Mouse (Mus musculus) liver, embryonic 15.5 days (tissue): ENCODE results near the gene Ptprcap. TPM values are rescaled to one million over a fixed set of nuclear protein-coding genes. Genes with fewer than 3 reads are reported as not detected.

Source experiments
- ATAC-seq: fragments of 200-750 bp; cut with Nextera tagmentation; 2 replicates; pipeline ENCODE4 v1.8.0; 2017; ENCODE audit warnings: moderate number of reproducible peaks, mild to moderate bottlenecking, moderate library complexity; ENCODE audit not compliant: insufficient read depth
- H3K27ac ChIP-seq: fragments of 300-500 bp; sonication (generic); replicated peaks from 2 replicates; pipeline ENCODE4 v1.5.1; 2015; ENCODE audit warnings: mild to moderate bottlenecking, inconsistent platforms
- H3K27me3 ChIP-seq: fragments of 300-500 bp; sonication (generic); 2 replicates; pipeline ENCODE4 v1.6.1; 2015; ENCODE audit warnings: mild to moderate bottlenecking, inconsistent platforms
- H3K36me3 ChIP-seq: fragments of 300-500 bp; sonication (generic); replicated peaks from 2 replicates; pipeline ENCODE4 v1.6.1; 2015; ENCODE audit warnings: moderate library complexity, mild to moderate bottlenecking, inconsistent platforms
- H3K4me1 ChIP-seq: fragments of 300-500 bp; sonication (generic); replicated peaks from 2 replicates; pipeline ENCODE4 v1.6.1; 2015; ENCODE audit warnings: inconsistent platforms
- H3K4me2 ChIP-seq: fragments of 300-500 bp; sonication (generic); 2 replicates; pipeline ENCODE4 v1.6.1; 2015; ENCODE audit warnings: moderate library complexity, mild to moderate bottlenecking, inconsistent platforms
- H3K4me3 ChIP-seq: fragments of 300-500 bp; sonication (generic); replicated peaks from 2 replicates; pipeline ENCODE4 v1.5.1; 2015; ENCODE audit warnings: mild to moderate bottlenecking, inconsistent platforms
- H3K9ac ChIP-seq: fragments of 300-500 bp; sonication (generic); 2 replicates; pipeline ENCODE4 v1.6.1; 2015; ENCODE audit warnings: moderate library complexity, mild to moderate bottlenecking, inconsistent platforms
- H3K9me3 ChIP-seq: fragments of 300-500 bp; sonication (generic); replicated peaks from 2 replicates; pipeline ENCODE4 v1.6.1; 2016; ENCODE audit warnings: inconsistent platforms
- WGBS: fragments of 180-500 bp; shearing (Covaris S2); methylation state at CpG from one replicate; pipeline ENCODE4 v1.1.7; 2015; ENCODE audit warnings: mixed read lengths; ENCODE audit not compliant: insufficient replicate concordance; 5-methylcytosine and 5-hydroxymethylcytosine counted together
- polyA plus RNA-seq: library from polyadenylated mRNA; unstranded; fragments of >200 nt; fragmentation: Nextera tagmentation; extraction: Ambion mirVana; gene quantifications from 2 replicates; pipeline ENCODE4 v1.2.1, GENCODE M21; 2015

Gene Ptprcap
- polyA plus RNA-seq, 1 experiment from 2014 or later: 15.6 TPM

GRCm38 (mm10) chr19:4191528-4192250 lies 38.3 kb downstream of the Ptprcap start, which contains the start of gene Ppp1ca:
TSS of gene Ppp1ca (plus strand) at chr19:4192065.
- 2% methylated on average over 42 of the region's 47 CpGs for WGBS
- ATAC-seq: peak; percentile 93
- Histone ChIP-seq H3K4me1 (peaks cover 61% of the 10 kb centered on the region), H3K4me2 (peak within 1 kb of the TSS; percentile 88), H3K4me3 (peak within 1 kb of the TSS; percentile 86), H3K27me3 (no peaks in the 10 kb centered on the region), H3K9me3 (no peaks in the 10 kb centered on the region), H3K9ac (peak within 1 kb of the TSS; percentile 92), H3K27ac (peak within 1 kb of the TSS; percentile 87), H3K36me3 (peaks cover 38% of the 10 kb centered on the region)

- H3K9me3 ChIP-seq: no peaks in the 10 kb centered on the region
- peaks cover 46% of the 10 kb centered on the region for H3K36me3 ChIP-seq
- peak overlapping the region; percentile 92 for H3K9ac ChIP-seq
- H3K4me3 ChIP-seq: peak overlapping the region; percentile 86
- peak overlapping the region; percentile 87 for H3K27ac ChIP-seq
- ATAC-seq: peak; percentile 60
- peaks cover 69% of the 10 kb centered on the region for H3K4me1 ChIP-seq
- peak overlapping the region; percentile 88 for H3K4me2 ChIP-seq
- H3K27me3 ChIP-seq: no peaks in the 10 kb centered on the region
- WGBS: under 1% methylated on average over 44 of the region's 52 CpGs
Measured at GRCm38 (mm10) chr19:4192251-4192985, 39.0 kb downstream of the Ptprcap start.

DNA sequence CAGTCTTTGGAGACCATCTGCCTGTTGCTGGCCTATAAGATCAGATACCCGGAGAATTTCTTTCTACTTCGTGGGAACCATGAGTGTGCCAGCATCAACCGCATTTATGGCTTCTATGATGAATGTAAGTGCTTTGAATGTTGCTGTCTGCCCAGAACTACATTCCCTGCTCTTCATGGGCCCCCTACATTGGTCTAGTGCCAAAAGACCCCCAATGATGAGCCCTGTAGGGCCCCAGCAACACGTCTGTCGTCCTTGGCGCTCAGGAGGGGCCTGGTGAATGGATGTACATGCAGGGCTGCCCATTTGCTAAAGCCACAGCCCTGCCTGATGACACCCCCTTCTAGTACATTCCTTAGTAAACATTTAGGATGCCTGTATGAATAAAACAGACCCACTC lies 39.7 kb downstream of the Ptprcap start:
- Histone ChIP-seq H3K9ac (peak overlapping the region; percentile 92), H3K27me3 (no peaks in the 10 kb centered on the region), H3K4me1 (peaks cover 71% of the 10 kb centered on the region), H3K4me3 (peak overlapping the region; percentile 86), H3K4me2 (peak overlapping the region; percentile 88), H3K27ac (peak overlapping the region; percentile 87), H3K9me3 (no peaks in the 10 kb centered on the region), H3K36me3 (peaks cover 53% of the 10 kb centered on the region)
- WGBS: 46% methylated on average over 6 of the region's 6 CpGs
- no peak for ATAC-seq

DNA sequence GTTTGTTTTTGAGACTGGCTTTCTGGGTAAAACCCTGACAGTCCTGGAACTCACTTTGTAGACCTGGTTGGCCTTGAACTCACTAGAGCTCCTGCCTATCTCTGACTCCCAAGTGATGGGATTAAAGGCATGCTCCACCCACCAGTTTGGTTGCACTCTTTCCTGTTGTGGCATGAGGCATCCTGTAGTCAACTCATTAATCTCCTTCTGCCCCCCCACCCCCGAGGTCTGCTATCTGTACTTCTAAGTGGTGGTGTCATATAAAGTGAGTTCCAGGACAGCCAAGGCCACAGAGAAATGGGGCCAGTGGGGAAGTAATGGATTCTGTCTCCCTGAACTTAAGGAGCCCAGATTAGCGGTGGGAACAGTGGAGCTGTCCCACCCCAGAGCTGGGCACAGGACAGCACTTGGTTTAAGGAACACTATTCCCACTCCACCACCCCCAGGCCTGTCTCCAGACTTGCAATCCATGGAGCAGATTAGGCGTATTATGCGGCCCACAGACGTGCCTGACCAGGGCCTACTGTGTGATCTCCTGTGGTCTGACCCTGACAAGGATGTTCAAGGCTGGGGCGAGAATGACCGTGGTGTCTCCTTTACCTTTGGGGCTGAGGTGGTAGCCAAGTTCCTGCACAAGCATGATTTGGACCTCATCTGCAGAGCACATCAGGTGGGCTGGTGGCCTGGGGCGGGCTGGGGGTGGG lies 40.8 kb downstream of the Ptprcap start:
- H3K4me2 ChIP-seq: peak overlapping the region; percentile 88; the same call in 1 of the 2 replicates

DNA sequence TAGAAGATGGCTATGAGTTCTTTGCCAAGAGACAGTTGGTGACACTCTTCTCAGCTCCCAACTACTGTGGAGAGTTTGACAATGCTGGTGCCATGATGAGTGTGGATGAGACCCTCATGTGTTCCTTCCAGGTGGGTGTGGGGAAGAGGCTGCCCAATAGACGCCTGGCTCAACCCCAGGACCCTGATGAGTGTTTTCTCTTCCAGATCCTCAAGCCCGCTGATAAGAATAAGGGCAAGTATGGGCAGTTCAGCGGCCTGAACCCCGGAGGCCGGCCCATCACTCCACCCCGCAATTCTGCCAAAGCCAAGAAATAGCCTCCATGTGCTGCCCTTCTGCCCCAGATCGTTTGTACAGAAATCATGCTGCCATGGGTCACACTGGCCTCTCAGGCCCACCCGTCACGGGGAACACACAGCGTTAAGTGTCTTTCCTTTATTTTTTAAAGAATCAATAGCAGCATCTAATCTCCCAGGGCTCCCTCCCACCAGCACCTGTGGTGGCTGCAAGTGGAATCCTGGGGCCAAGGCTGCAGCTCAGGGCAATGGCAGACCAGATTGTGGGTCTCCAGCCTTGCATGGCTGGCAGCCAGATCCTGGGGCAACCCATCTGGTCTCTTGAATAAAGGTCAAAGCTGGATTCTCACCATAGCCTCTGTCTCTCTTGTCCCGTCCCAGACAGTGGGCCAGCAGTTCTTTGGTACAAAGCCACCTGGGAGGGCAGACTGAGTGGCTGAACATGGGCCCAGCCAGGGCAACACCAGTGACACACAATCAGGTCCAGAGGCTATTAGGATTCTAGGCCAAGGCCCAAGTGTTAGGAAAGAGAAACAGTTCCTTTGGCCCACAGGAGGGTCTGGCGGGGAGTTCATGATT lies 41.6 kb downstream of the Ptprcap start:
- no peak overlapping the region for H3K4me2 ChIP-seq
- 0 out of 2 replicates have a peak overlapping the region, but pooled peaks have one; percentile 14 for H3K27ac ChIP-seq
- WGBS: 75% methylated on average over 12 of the region's 12 CpGs
- H3K36me3 ChIP-seq: peaks cover 72% of the 10 kb centered on the region
- H3K27me3 ChIP-seq: no peaks in the 10 kb centered on the region
- no peaks in the 10 kb centered on the region for H3K9me3 ChIP-seq
- H3K4me3 ChIP-seq: no peak overlapping the region
- ATAC-seq: no peak
- no peak overlapping the region for H3K9ac ChIP-seq
- peaks cover 89% of the 10 kb centered on the region for H3K4me1 ChIP-seq

More for the DNA sequence above, 40.8 kb downstream of the Ptprcap start:
- Histone ChIP-seq H3K36me3 (peaks cover 63% of the 10 kb centered on the region), H3K4me1 (peaks cover 80% of the 10 kb centered on the region), H3K9me3 (no peaks in the 10 kb centered on the region), H3K4me3 (no peak overlapping the region; the same call in 1 of the 2 replicates), H3K9ac (no peak overlapping the region), H3K27me3 (no peaks in the 10 kb centered on the region), H3K27ac (no peak overlapping the region; the same call in 1 of the 2 replicates)
- WGBS: 68% methylated on average over 8 of the region's 8 CpGs
- no peak for ATAC-seq

- H3K4me3 ChIP-seq: no peak overlapping the region
- ATAC-seq: no peak
- no peak overlapping the region for H3K4me2 ChIP-seq
- peaks cover 91% of the 10 kb centered on the region for H3K4me1 ChIP-seq
- no peaks in the 10 kb centered on the region for H3K9me3 ChIP-seq
- no peaks in the 10 kb centered on the region for H3K27me3 ChIP-seq
- peaks cover 76% of the 10 kb centered on the region for H3K36me3 ChIP-seq
- H3K9ac ChIP-seq: no peak overlapping the region
- peak overlapping the region; percentile 19 for H3K27ac ChIP-seq
- WGBS: 72% methylated on average over 2 of the region's 2 CpGs
Measured at GRCm38 (mm10) chr19:4196048-4196447, 42.6 kb downstream of the Ptprcap start.

GRCm38 (mm10) chr19:4196548-4196947 lies 43.1 kb downstream of the Ptprcap start:
- no peak overlapping the region; the same call in 1 of the 2 replicates for H3K27ac ChIP-seq
- WGBS: 43% methylated on average over 5 of the region's 5 CpGs
- H3K4me2 ChIP-seq: no peak overlapping the region
- H3K27me3 ChIP-seq: no peaks in the 10 kb centered on the region
- peaks cover 76% of the 10 kb centered on the region for H3K36me3 ChIP-seq
- no peak overlapping the region for H3K9ac ChIP-seq
- peaks cover 86% of the 10 kb centered on the region for H3K4me1 ChIP-seq
- H3K4me3 ChIP-seq: no peak overlapping the region
- no peak for ATAC-seq
- H3K9me3 ChIP-seq: no peaks in the 10 kb centered on the region

DNA sequence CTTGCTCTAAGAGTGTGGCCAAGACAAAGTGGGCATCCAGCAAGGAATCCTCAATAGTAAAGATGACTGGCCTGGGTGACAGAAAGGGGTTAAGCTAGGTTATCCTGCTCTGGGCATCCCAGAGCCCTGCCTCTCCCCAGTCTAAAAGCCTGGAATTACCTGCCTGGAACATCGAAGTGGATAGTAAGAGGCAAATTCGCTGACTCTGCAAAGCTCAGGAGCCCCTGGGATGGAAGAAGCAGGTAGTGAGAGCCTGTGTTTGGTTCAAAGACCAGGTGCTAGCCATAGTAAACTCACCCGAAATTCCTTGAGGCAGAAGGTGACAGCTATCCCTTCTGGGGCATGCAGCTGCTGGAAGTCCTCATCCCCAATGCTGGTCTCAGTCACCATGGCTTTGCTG lies 43.8 kb downstream of the Ptprcap start:
- Histone ChIP-seq H3K9ac (no peak overlapping the region), H3K4me1 (peaks cover 91% of the 10 kb centered on the region), H3K27me3 (0 out of 2 replicates have a peak, but pooled peaks cover under 1% of the 10 kb centered on the region), H3K4me2 (no peak overlapping the region), H3K4me3 (no peak overlapping the region), H3K36me3 (peaks cover 76% of the 10 kb centered on the region), H3K27ac (0 out of 2 replicates have a peak overlapping the region, but pooled peaks have one; percentile 34), H3K9me3 (no peaks in the 10 kb centered on the region)
- ATAC-seq: no peak
- WGBS: 58% methylated on average over 3 of the region's 3 CpGs

GRCm38 (mm10) chr19:4201291-4201909 lies 48.0 kb downstream of the Ptprcap start, which contains the start of gene Rad9a:
TSS of gene Rad9a (minus strand) at chr19:4201662.
- under 1% methylated on average over 34 of the region's 34 CpGs for WGBS
- Histone ChIP-seq H3K27me3 (peaks cover 39% of the 10 kb centered on the region), H3K9me3 (no peaks in the 10 kb centered on the region), H3K9ac (peak within 1 kb of the TSS; percentile 78), H3K4me3 (peak within 1 kb of the TSS; percentile 77), H3K4me1 (peaks cover 67% of the 10 kb centered on the region), H3K27ac (peak within 1 kb of the TSS; percentile 79), H3K36me3 (peaks cover 40% of the 10 kb centered on the region), H3K4me2 (peak within 1 kb of the TSS; percentile 91)
- ATAC-seq: peak; percentile 84

GRCm38 (mm10) chr19:4202149-4202548 lies 48.7 kb downstream of the Ptprcap start:
- H3K9ac ChIP-seq: peak overlapping the region; percentile 53; the same call in 1 of the 2 replicates
- no peak overlapping the region for H3K27ac ChIP-seq
- peak overlapping the region; percentile 91 for H3K4me2 ChIP-seq
- ATAC-seq: no peak
- H3K4me1 ChIP-seq: peaks cover 60% of the 10 kb centered on the region
- 41% methylated on average over 7 of the region's 7 CpGs for WGBS
- H3K36me3 ChIP-seq: peaks cover 33% of the 10 kb centered on the region
- peak overlapping the region; percentile 77 for H3K4me3 ChIP-seq
- peaks cover 47% of the 10 kb centered on the region for H3K27me3 ChIP-seq
- H3K9me3 ChIP-seq: no peaks in the 10 kb centered on the region
